In the genomic region with DNA sequence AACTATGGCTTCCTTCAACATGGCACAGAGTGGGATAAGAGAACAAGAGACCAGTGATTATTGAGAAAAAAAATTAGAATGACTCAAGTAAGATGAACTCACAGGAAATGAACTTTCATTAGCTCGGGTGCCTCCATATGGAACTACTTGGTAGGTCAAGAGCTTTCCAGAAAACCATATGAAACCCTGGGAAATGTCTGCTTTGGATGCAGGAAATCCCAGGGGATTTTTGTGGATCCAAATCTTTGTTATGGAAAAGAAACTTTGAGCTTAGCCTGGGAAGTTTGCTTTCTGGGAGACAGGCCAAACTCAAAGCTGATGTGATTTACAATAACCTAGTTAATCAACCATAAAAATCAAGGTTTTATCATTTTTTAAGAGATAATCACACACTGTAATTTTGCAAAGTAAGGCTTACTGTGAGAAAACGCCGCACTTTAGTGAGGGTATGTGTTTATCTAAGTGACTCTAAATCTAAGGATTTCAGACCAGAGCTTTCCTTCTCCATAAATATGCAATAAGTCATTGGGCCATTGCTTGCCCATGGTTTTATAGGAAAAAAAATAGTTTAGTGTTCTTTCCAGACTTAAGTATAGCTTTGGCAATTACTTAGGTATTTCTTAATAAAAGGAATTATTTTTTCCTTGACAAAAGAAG, we compare ENCODE assay signal across 12 mouse cellular contexts.
DNase-seq lines count a peak whose midpoint lies in the region; ATAC-seq lines count a peak whose summit lies in the region.
"Had no signal": no experiment of that assay in that cellular context is flagged by ENCODE, and none has a peak within 500 bp of the region (broad histone marks: within the 10 kb centered on the region; RNA-seq: fewer than 3 reads in every experiment).

No protein-coding gene starts in this region.

- intact Hi-C loops in heart, postnatal 25 days (cut with DNase I): no loop called here

- no peak for ATAC-seq in forebrain, embryonic 12.5 days (ENCODE audit: low FRiP score)
- ATAC-seq: inflammation-experienced regulatory T-cells, adult 6 months had no signal

- no peak overlapping the region for H3K9ac ChIP-seq in forebrain, embryonic 12.5 days

- no peaks in the 10 kb centered on the region for H3K27me3 ChIP-seq in forebrain, embryonic 12.5 days

- 83% methylated on average over 3 of the region's 3 CpGs for WGBS in forebrain, embryonic 12.5 days

- DNase-seq in heart, postnatal 4 days: peak; percentile 28
- no peak for DNase-seq in heart, postnatal 25 days (ENCODE audit: low spot score)
- peak; percentile 34 for DNase-seq in Muller cell, postnatal 12 days (ENCODE audit: inconsistent ontology term)
- peak; percentile 58 for DNase-seq in embryo, embryonic 11 days
- DNase-seq in gastrocnemius, postnatal 4 days (ENCODE audit: low spot score in 2 of 2): peak; percentile 16 to 53
- DNase-seq in adrenal gland, adult 18-20 months (ENCODE audit: low spot score in 2 of 2): no peak
- DNase-seq in cerebellum, postnatal 25 days: no peak
- DNase-seq: cerebellum, adult 9-10 months; retina, postnatal 1 day; thymus, postnatal 36 days had no signal

- no peaks in the 10 kb centered on the region for H3K4me1 ChIP-seq in forebrain, embryonic 12.5 days

- H3K27ac ChIP-seq in forebrain, embryonic 12.5 days: no peak overlapping the region

- no peaks in the 10 kb centered on the region for H3K36me3 ChIP-seq in forebrain, embryonic 12.5 days (replicated peaks)

- no peak overlapping the region for H3K4me3 ChIP-seq in forebrain, embryonic 12.5 days (replicated peaks)

- H3K4me2 ChIP-seq in forebrain, embryonic 12.5 days: no peak overlapping the region

- H3K9me3 ChIP-seq in forebrain, embryonic 12.5 days: no peaks in the 10 kb centered on the region

Comparison
In these comparisons a context has a peak if more than half of its experiments do, and no peak if none do; other contexts are left out.
1. DNase-seq: peak in heart, postnatal 4 days (single experiment), Muller cell, postnatal 12 days (single experiment), embryo, embryonic 11 days (single experiment) and gastrocnemius, postnatal 4 days (2 of 2); none in heart, postnatal 25 days (single experiment), adrenal gland, adult 18-20 months (0 of 2) and cerebellum, postnatal 25 days (0 of 2).